Mouse (Mus musculus) MEL (cell line): ENCODE results near the gene Zfp280d. TPM values are rescaled to one million over a fixed set of nuclear protein-coding genes. Genes with fewer than 3 reads are reported as not detected.

Experiments used
- DNase-seq: peaks from one replicate; pipeline ENCODE4 v3.0.0; 2011; ENCODE audit warnings: low read depth, low spot score
- H3K27ac ChIP-seq: 2 replicates; pipeline ENCODE4 v1.5.1; 2012; ENCODE audit warnings: low read depth, mild to moderate bottlenecking, control low read depth, low read length, moderate library complexity; ENCODE audit not compliant: control insufficient read depth
- H3K27me3 ChIP-seq, 2 experiments: fragments of 150-350 bp in 1 of 2; sonication (generic) in 1 of 2; 2 replicates each; pipeline ENCODE4 v1.6.1; 2012; ENCODE audit warnings: low read length in 2 of 2, mild to moderate bottlenecking in 2 of 2, improper control_type of control experiment in 1 of 2, moderate library complexity in 1 of 2; ENCODE audit not compliant: insufficient read depth in 2 of 2, control insufficient read depth in 1 of 2
- H3K36me3 ChIP-seq, 2 experiments: 2 replicates each; pipeline ENCODE4 v1.6.1; 2012 to 2014; ENCODE audit warnings: low read length in 2 of 2, improper control_type of control experiment in 1 of 2, inconsistent platforms in 1 of 2, mild to moderate bottlenecking in 1 of 2; ENCODE audit not compliant: insufficient read depth in 2 of 2, control insufficient read depth in 1 of 2
- H3K4me1 ChIP-seq, 2 experiments: fragments of 150-350 bp in 1 of 2; sonication (generic) in 1 of 2; 2 replicates each; pipeline ENCODE4 v1.6.1; 2012; ENCODE audit warnings: low read length in 2 of 2, improper control_type of control experiment in 1 of 2, mild to moderate bottlenecking in 1 of 2; ENCODE audit not compliant: insufficient read depth in 2 of 2, control insufficient read depth in 1 of 2
- H3K4me3 ChIP-seq, 2 experiments: fragments of 150-350 bp in 1 of 2; sonication (generic) in 1 of 2; 2 replicates each; pipeline ENCODE4 v1.5.1; 2012; ENCODE audit warnings: low read depth in 2 of 2, low read length in 2 of 2, mild to moderate bottlenecking in 2 of 2, moderate library complexity in 2 of 2, control low read depth in 1 of 2, improper control_type of control experiment in 1 of 2; ENCODE audit not compliant: control insufficient read depth in 1 of 2, insufficient read depth in 1 of 2
- H3K79me2 ChIP-seq: 2 replicates; pipeline ENCODE4 v1.6.1; 2012; ENCODE audit warnings: mild to moderate bottlenecking, low read length, moderate library complexity; ENCODE audit not compliant: control insufficient read depth, poor library complexity, insufficient read depth
- H3K9ac ChIP-seq: 2 replicates; pipeline ENCODE4 v1.6.1; 2012; ENCODE audit warnings: low read depth, mild to moderate bottlenecking, control low read depth, low read length, moderate library complexity; ENCODE audit not compliant: control insufficient read depth, poor library complexity, severe bottlenecking
- H3K9me3 ChIP-seq: fragments of 150-350 bp; sonication (generic); replicated peaks from 2 replicates; pipeline ENCODE4 v1.6.1; 2012; ENCODE audit warnings: mild to moderate bottlenecking, low read length, improper control_type of control experiment, moderate library complexity; ENCODE audit not compliant: insufficient read depth
- BHLHE40 ChIP-seq: IDR thresholded peaks from 2 replicates; pipeline ENCODE4 v1.6.1; 2012; ENCODE audit warnings: low read depth, mild to moderate bottlenecking, inconsistent platforms, low read length, improper control_type of control experiment, borderline replicate concordance
- CHD1 ChIP-seq: IDR thresholded peaks from 2 replicates; pipeline ENCODE4 v1.6.1; 2012; ENCODE audit warnings: low read depth, mild to moderate bottlenecking, inconsistent platforms, low read length, improper control_type of control experiment
- CTCF ChIP-seq, 3 experiments: IDR thresholded peaks in 2 of 3; conservative IDR thresholded peaks in 1 of 3; 2 replicates each; pipeline ENCODE4 v1.5.1; 2011 to 2012; ENCODE audit warnings: low read length in 3 of 3, low read depth in 2 of 3, mild to moderate bottlenecking in 2 of 3, improper control_type of control experiment in 1 of 3, inconsistent platforms in 1 of 3, mixed read lengths in 1 of 3, moderate library complexity in 1 of 3; ENCODE audit not compliant: control insufficient read depth in 1 of 3, insufficient read depth in 1 of 3, poor library complexity in 1 of 3, severe bottlenecking in 1 of 3
- E2F4 ChIP-seq: IDR thresholded peaks from 2 replicates; pipeline ENCODE4 v1.6.1; 2011; ENCODE audit warnings: low read depth, low read length, improper control_type of control experiment, borderline replicate concordance
- ETS1 ChIP-seq: IDR thresholded peaks from 2 replicates; pipeline ENCODE4 v1.6.1; 2012; ENCODE audit warnings: low read depth, mild to moderate bottlenecking, inconsistent platforms, low read length, improper control_type of control experiment, moderate library complexity
- HCFC1 ChIP-seq: IDR thresholded peaks from 2 replicates; pipeline ENCODE4 v1.6.1; 2012; ENCODE audit warnings: low read depth, mild to moderate bottlenecking, inconsistent platforms, low read length, improper control_type of control experiment, moderate library complexity
- JUND ChIP-seq: IDR thresholded peaks from 2 replicates; pipeline ENCODE4 v1.6.1; 2011; ENCODE audit warnings: low read depth, mild to moderate bottlenecking, improper control_type of control experiment, low read length
- MAX ChIP-seq: IDR thresholded peaks from 2 replicates; pipeline ENCODE4 v1.6.1; 2011; ENCODE audit warnings: low read length, improper control_type of control experiment
- MAZ ChIP-seq: IDR thresholded peaks from 2 replicates; pipeline ENCODE4 v1.6.1; 2012; ENCODE audit warnings: low read depth, mild to moderate bottlenecking, inconsistent platforms, low read length, improper control_type of control experiment
- MXI1 ChIP-seq: IDR thresholded peaks from 2 replicates; pipeline ENCODE4 v1.6.1; 2011; ENCODE audit warnings: mild to moderate bottlenecking, low read depth, low read length, improper control_type of control experiment
- MYB ChIP-seq: IDR thresholded peaks from 2 replicates; pipeline ENCODE4 v1.6.1; 2011; ENCODE audit warnings: mild to moderate bottlenecking, low read depth, low read length, improper control_type of control experiment
- MYC ChIP-seq: IDR thresholded peaks from 2 replicates; pipeline ENCODE4 v1.6.1; 2011; ENCODE audit warnings: low read depth, mild to moderate bottlenecking, low read length, improper control_type of control experiment, moderate library complexity
- NRF1 ChIP-seq: IDR thresholded peaks from 2 replicates; pipeline ENCODE4 v1.6.1; 2014; ENCODE audit warnings: low read depth, mild to moderate bottlenecking, inconsistent platforms, low read length, improper control_type of control experiment, moderate library complexity; ENCODE audit not compliant: poor library complexity, insufficient read depth, severe bottlenecking
- POLR2A ChIP-seq, 2 experiments: IDR thresholded peaks; 2 replicates each; pipeline ENCODE4 v1.6.1; 2011 to 2012; ENCODE audit warnings: low read length in 2 of 2, mild to moderate bottlenecking in 2 of 2, control low read depth in 1 of 2, improper control_type of control experiment in 1 of 2, low read depth in 1 of 2, moderate library complexity in 1 of 2; ENCODE audit not compliant: control insufficient read depth in 1 of 2, insufficient read depth in 1 of 2, poor library complexity in 1 of 2
- POLR2AphosphoS2 ChIP-seq: IDR thresholded peaks from 2 replicates; pipeline ENCODE4 v1.6.1; 2011; ENCODE audit warnings: low read length, improper control_type of control experiment
- POLR2AphosphoS5 ChIP-seq: IDR thresholded peaks from 2 replicates; pipeline ENCODE4 v1.6.1; 2012; ENCODE audit warnings: low read depth, borderline replicate concordance, mild to moderate bottlenecking, inconsistent platforms, low read length, moderate library complexity, mixed read lengths
- RAD21 ChIP-seq: IDR thresholded peaks from 2 replicates; pipeline ENCODE4 v1.6.1; 2011; ENCODE audit warnings: mild to moderate bottlenecking, low read depth, low read length, improper control_type of control experiment
- SIN3A ChIP-seq: IDR thresholded peaks from 2 replicates; pipeline ENCODE4 v1.6.1; 2012; ENCODE audit warnings: low read length, improper control_type of control experiment, inconsistent platforms
- SMC3 ChIP-seq: IDR thresholded peaks from 2 replicates; pipeline ENCODE4 v1.6.1; 2011; ENCODE audit warnings: low read depth, low read length, improper control_type of control experiment
- TAL1 ChIP-seq: IDR thresholded peaks from 2 replicates; pipeline ENCODE4 v1.6.1; 2012; ENCODE audit warnings: mild to moderate bottlenecking, inconsistent platforms, low read length, moderate library complexity, mixed read lengths
- USF2 ChIP-seq, 2 experiments: IDR thresholded peaks; 2 replicates each; pipeline ENCODE4 v1.6.1; 2011 to 2012; ENCODE audit warnings: improper control_type of control experiment in 2 of 2, low read length in 2 of 2, borderline replicate concordance in 1 of 2, inconsistent platforms in 1 of 2, low read depth in 1 of 2, mild to moderate bottlenecking in 1 of 2; ENCODE audit not compliant: insufficient read depth in 1 of 2
- ZC3H11A ChIP-seq: IDR thresholded peaks from 2 replicates; pipeline ENCODE4 v1.6.1; 2012; ENCODE audit warnings: low read depth, mild to moderate bottlenecking, inconsistent platforms, low read length, improper control_type of control experiment
- ZKSCAN1 ChIP-seq: IDR thresholded peaks from 2 replicates; pipeline ENCODE4 v1.6.1; 2012; ENCODE audit warnings: low read depth, mild to moderate bottlenecking, inconsistent platforms, low read length, improper control_type of control experiment, moderate library complexity
- ZNF384 ChIP-seq: IDR thresholded peaks from 2 replicates; pipeline ENCODE4 v1.6.1; 2012; ENCODE audit warnings: low read depth, mild to moderate bottlenecking, inconsistent platforms, low read length, improper control_type of control experiment
- polyA plus RNA-seq, 2 experiments: library from polyadenylated mRNA; stranded (reverse) in 1 of 2; unstranded in 1 of 2; fragments of >175 nt in 1 of 2; fragments of >200 nt in 1 of 2; gene quantifications; 2 replicates each; pipeline versions ENCODE4 v1.2.1 to v1.2.4; 2012; ENCODE audit warnings: low replicate concordance in 2 of 2, low read depth in 1 of 2; ENCODE audit not compliant: insufficient read length in 2 of 2, insufficient read depth in 1 of 2, missing spikeins in 1 of 2
- total RNA-seq: library from RNA; depleted of rRNA; stranded (reverse); fragments of 300-350 nt; gene quantifications from 2 replicates; pipeline ENCODE4 v1.2.3, GENCODE M21; 2012

Zfp280d gene
- total and polyA plus RNA-seq, 3 experiments = 16.2 to 592 (median 20.6) TPM

GRCm38 (mm10) chr9:72343844-72344243, 69.2 kb downstream of the Zfp280d start:
- Histone ChIP-seq H3K27ac (no peak overlapping the region), H3K9me3 (no peaks in the 10 kb centered on the region), H3K9ac (no peak overlapping the region), H3K4me3 (no peak overlapping the region), H3K79me2 (no peaks in the 10 kb centered on the region), H3K4me1 (no peaks in the 10 kb centered on the region), H3K27me3 (no peaks in the 10 kb centered on the region), H3K36me3 (peaks cover 0 to 44% of the 10 kb centered on the region in 2 experiments; a peak in 2 of 4 replicates)
- DNase-seq = no peak
- TF ChIP-seq ZC3H11A = no peak
- no peak for TF ChIP-seq USF2 (IDR thresholded peaks at IDR 0.05; ENCODE audit: borderline replicate concordance in 1 of 2, insufficient read depth in 1 of 2, low read depth in 1 of 2, low read length in 2 of 2)
- no peak for TF ChIP-seq SMC3
- TF ChIP-seq ZKSCAN1 = no peak
- TF ChIP-seq CHD1 = no peak
- TF ChIP-seq MAZ = no peak
- TF ChIP-seq ZNF384 = no peak
- no peak for TF ChIP-seq MXI1
- no peak for TF ChIP-seq JUND
- TF ChIP-seq ETS1 = no peak
- no peak for TF ChIP-seq POLR2A (IDR thresholded peaks at IDR 0.05; ENCODE audit: control insufficient read depth in 1 of 2, insufficient read depth in 1 of 2, low read depth in 1 of 2, low read length in 2 of 2, poor library complexity in 1 of 2)
- no peak for TF ChIP-seq POLR2AphosphoS2
- no peak for TF ChIP-seq NRF1
- no peak for TF ChIP-seq TAL1
- TF ChIP-seq MYB = no peak
- no peak for TF ChIP-seq MYC
- TF ChIP-seq BHLHE40 = no peak
- TF ChIP-seq SIN3A = no peak
- TF ChIP-seq E2F4 = no peak
- no peak for TF ChIP-seq HCFC1

DNA sequence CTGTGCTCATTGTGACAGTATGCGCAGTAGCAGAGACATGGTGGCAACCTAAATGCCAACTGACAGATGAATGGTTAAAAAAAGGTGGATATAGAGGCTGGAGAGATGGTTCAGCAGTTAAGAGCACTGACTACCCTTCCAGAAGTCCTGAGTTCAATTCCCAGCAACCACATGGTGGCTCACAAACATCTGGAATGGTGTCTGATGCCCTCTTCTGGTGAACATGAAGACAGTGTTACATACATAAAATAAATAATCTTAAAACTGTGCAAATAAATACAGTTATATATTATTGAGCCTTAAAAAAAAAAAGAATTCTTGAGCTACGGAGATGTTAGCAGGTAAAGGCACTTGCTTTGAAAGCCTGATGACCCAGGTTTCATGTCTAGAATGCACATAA, 97.7 kb downstream of the Zfp280d start:
- no peaks in the 10 kb centered on the region for H3K9me3 ChIP-seq
- peak; percentile 30 for DNase-seq
- H3K4me3 ChIP-seq = no peak overlapping the region
- H3K27me3 ChIP-seq = peaks cover 0 to 1% of the 10 kb centered on the region in 2 experiments; a peak in 1 of 4 replicates
- TF ChIP-seq RAD21 (peak; percentile 56), SMC3 (peak; percentile 55), ZC3H11A (peak; percentile 55; the same call in 1 of the 2 replicates), MYC (peak; percentile 49; the same call in 1 of the 2 replicates), MAX (no peak), CTCF (IDR thresholded peaks at IDR 0.05 in 2 of 3, conservative IDR thresholded peaks at IDR 0.05 in 1 of 3; ENCODE audit: control insufficient read depth in 1 of 3, insufficient read depth in 1 of 3, low read depth in 2 of 3, low read length in 3 of 3, poor library complexity in 1 of 3, severe bottlenecking in 1 of 3) (peak; percentile 3 to 53 (median 32); a peak in 4 of 6 replicates), POLR2AphosphoS5 (no peak)
- H3K79me2 ChIP-seq = no peaks in the 10 kb centered on the region
- H3K36me3 ChIP-seq = no peaks in the 10 kb centered on the region
- H3K27ac ChIP-seq = no peak overlapping the region
- H3K9ac ChIP-seq = no peak overlapping the region
- H3K4me1 ChIP-seq = no peaks in the 10 kb centered on the region
